Mouse (Mus musculus) G1E (cell line): ENCODE measurements at regions not wholly inside any gene's neighbourhood (a gene's known extent, or its start where the extent isn't known, plus 50 kb on each side); places are given as distances from the start of the nearest gene placed in this dataset.

Experiments
- CTCF ChIP-seq: IDR thresholded peaks from 2 replicates; pipeline ENCODE4 v1.5.1; 2012; ENCODE audit warnings: low read depth, low read length, inconsistent platforms, mixed read lengths
- GATA1 ChIP-seq: IDR thresholded peaks from 2 replicates; pipeline ENCODE4 v1.6.1; 2012; ENCODE audit warnings: borderline replicate concordance, low read length, inconsistent platforms, mixed read lengths
- POLR2AphosphoS5 ChIP-seq: IDR thresholded peaks from 2 replicates; pipeline ENCODE4 v1.6.1; 2012; ENCODE audit warnings: low read depth, low read length, inconsistent platforms; ENCODE audit not compliant: insufficient replicate concordance
- TAL1 ChIP-seq: conservative IDR thresholded peaks from 2 replicates; pipeline ENCODE4 v1.6.1; 2012; ENCODE audit warnings: low read depth, low read length, inconsistent platforms, mixed read lengths

GRCm38 (mm10) chr11:111333021-111333420, 267.1 kb downstream of the Kcnj2 start:
- TF ChIP-seq CTCF (no peak), POLR2AphosphoS5 (no peak), GATA1 (no peak), TAL1 (no peak)
